Mouse (Mus musculus) gastrocnemius, adult 2 months (tissue): ENCODE data around the gene Nop16. TPM values are rescaled to one million over a fixed set of nuclear protein-coding genes. Genes with fewer than 3 reads are reported as not detected.
"Not testable (repeated sequence)": the region's sequence is repeated elsewhere in the genome, so short reads cannot be mapped to it uniquely, and the experiment has no call there.

Source experiments
- DNase-seq: peaks from one replicate; pipeline ENCODE4 v3.0.0; 2022
- H3K27ac ChIP-seq: fragments of 200-600 bp; 2 replicates; pipeline ENCODE4 v1.8.1; 2022; ENCODE audit warnings: mild to moderate bottlenecking
- H3K4me3 ChIP-seq: fragments of 200-600 bp; 2 replicates; pipeline ENCODE4 v1.8.1; 2022; ENCODE audit warnings: mild to moderate bottlenecking, moderate library complexity
- CTCF ChIP-seq: fragments of 200-600 bp; IDR thresholded peaks from 2 replicates; pipeline ENCODE4 v1.8.1; 2022; ENCODE audit warnings: antibody characterized with exemption, mild to moderate bottlenecking, moderate library complexity
- intact Hi-C: fragments of 180-260 bp; cut with DNase I; formaldehyde crosslinking; loops from one replicate; pipeline ENCODE4 v1.15.1; 2025
- long read RNA-seq, 2 experiments: library from polyadenylated mRNA; stranded (forward); transcript quantifications; one replicate each; pipeline ENCODE4 v2.0.0; 2021
- total RNA-seq, 2 experiments: library from RNA; stranded (reverse); gene quantifications; 2 replicates each; pipeline ENCODE4 v1.2.3; 2021

The Nop16 gene
- total RNA-seq = 10 to 100 TPM; 16.2 to 20.5 TPM
- long read RNA-seq, experiment 1, transcript Nop16-201 (5 exons, 1,756 nt) = major isoform, 30 of 31 reads
- long read RNA-seq, experiment 1, partial matches to known transcripts = 0 of 31 reads
- long read RNA-seq, experiment 1, other reads (novel, unspliced or antisense) = 1 of 31 reads
- long read RNA-seq, experiment 2, transcript Nop16-201 (5 exons, 1,756 nt) = major isoform, 27 of 29 reads
- long read RNA-seq, experiment 2, partial matches to known transcripts = 0 of 29 reads
- long read RNA-seq, experiment 2, other reads (novel, unspliced or antisense) = 2 of 29 reads

DNA sequence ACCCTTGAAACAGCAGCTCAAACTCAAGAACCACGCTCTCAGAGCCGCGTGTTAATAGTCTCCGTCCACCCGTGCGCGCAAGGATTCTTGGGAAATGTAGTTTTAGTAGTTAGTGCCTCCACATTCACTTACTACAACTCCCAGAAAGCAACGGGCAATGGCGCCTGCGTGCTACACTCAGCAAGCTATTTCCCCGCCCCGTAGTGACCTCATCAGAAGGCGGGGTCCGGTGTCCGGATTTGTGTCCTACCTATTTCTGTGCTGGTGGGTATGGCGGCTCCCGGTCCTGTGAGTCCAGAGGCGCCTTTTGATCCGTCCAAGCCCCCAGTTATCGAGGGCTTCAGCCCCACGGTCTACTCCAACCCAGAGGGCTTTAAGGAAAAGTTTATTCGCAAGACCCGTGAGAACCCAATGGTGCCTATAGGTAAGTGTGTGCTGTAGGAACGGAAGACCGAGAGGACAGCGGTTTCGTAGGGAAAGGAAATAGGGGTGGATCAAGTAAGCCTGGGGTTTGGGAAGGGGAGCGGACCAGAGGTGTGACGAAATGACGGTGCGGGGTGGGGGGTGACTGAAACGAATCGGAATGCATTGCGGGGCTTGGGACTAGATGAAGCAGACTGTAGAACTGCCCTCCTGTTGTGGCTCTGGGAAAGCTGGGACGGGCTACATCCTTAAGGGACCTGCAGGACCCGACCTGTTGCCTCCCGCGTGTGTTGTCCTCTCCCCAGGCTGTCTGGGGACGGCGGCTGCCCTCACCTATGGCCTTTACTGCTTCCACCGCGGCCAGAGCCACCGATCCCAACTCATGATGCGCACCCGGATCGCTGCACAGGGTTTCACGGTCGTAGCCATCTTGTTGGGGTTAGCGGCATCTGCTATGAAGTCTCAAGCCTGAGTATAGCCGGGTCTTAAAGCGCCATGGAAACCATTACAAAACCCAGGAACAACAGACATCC is at the start of gene Nop16, which contains the start of gene Higd2a:
Gene Nop16, minus strand, starts transcription at position 95 of the 956 bp plus-strand sequence.
Gene Higd2a, plus strand, starts transcription at position 212 of the 956 bp plus-strand sequence.
- intact Hi-C loops = loop anchor here (1.0 kb wide), 1 partner anchor 31 kb away; the partner anchor contains the start of gene Faf2
- peak; percentile 97 for DNase-seq
- H3K27ac ChIP-seq = peak within 1 kb of the TSS; percentile 95
- TF ChIP-seq CTCF = no peak
- peak within 1 kb of the TSS; percentile 83 for H3K4me3 ChIP-seq

DNA sequence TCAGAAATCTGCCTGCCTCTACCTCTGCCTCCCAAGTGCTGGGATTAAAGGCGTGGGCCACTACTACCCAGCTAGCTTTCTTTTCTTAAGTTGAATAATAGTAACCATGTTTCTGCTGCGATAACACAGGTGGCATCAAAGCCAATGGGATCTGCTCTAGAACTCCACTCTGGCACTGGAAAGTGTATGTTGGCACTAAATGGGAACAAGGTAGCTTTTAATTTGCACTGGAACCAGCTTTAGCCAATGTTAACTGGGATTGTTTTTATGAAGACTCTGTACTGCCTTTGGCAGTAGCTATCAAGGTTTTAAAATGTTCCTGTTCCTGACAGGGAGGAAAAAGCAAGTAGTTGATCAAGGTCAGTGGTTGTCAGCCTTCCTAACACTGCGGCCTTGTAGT is 45.1 kb upstream of the Nop16 start:
- intact Hi-C loops = no loop called here
- DNase-seq = no peak
- no peak for TF ChIP-seq CTCF
- Histone ChIP-seq H3K27ac (no peak overlapping the region), H3K4me3 (no peak overlapping the region)

DNA sequence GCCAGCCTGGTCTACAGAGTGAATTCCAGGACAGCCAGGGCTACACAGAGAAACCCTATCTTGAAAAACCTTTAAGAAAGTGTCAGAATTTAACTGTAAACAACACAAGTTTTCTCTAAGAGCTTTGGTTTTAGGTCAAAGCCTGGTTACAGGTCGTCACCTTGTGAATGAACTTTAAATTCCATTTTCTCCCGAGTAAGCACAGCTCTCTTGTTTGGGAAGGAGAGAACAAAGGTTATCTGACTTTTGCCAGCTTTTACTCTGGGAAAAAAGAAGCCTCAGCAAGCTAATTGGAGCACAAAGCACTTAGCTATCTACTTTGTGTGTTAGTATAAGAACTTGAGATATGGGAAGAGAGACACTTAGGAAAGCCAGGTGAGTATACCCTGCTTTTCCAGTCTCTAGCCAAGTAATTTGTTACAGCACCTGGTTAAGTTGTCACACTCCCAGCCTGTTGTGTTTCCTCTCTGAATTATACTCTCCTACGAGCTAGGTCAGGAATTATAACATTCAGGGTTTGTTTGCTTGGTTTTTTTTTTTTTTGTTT is 42.9 kb upstream of the Nop16 start:
- Histone ChIP-seq H3K27ac (no peak overlapping the region), H3K4me3 (no peak overlapping the region)
- intact Hi-C loops = no loop called here
- no peak for TF ChIP-seq CTCF
- no peak for DNase-seq

DNA sequence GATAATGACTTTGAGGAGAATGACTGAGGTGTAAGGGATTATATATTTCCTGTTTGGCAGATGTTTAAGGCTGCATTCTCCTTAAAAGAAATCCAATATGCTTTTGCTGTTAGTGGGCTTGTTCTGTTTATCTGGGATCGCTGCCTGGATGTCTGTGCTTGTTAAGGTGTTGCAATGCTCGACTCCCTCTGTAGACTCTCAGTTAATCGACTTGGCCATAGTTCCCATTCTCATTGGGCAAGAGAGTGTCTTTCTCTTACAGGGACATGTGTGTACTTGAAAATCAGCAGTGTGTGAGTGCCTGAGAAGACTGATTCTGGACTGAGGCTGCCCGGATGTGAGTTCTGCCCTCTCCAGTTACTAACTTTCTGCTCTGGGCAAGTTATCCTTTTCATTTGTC is 39.2 kb upstream of the Nop16 start:
- intact Hi-C loops = no loop called here
- H3K27ac ChIP-seq = peak overlapping the region; percentile 46; the same call in 1 of the 2 replicates
- DNase-seq = no peak
- H3K4me3 ChIP-seq = no peak overlapping the region
- TF ChIP-seq CTCF = no peak

DNA sequence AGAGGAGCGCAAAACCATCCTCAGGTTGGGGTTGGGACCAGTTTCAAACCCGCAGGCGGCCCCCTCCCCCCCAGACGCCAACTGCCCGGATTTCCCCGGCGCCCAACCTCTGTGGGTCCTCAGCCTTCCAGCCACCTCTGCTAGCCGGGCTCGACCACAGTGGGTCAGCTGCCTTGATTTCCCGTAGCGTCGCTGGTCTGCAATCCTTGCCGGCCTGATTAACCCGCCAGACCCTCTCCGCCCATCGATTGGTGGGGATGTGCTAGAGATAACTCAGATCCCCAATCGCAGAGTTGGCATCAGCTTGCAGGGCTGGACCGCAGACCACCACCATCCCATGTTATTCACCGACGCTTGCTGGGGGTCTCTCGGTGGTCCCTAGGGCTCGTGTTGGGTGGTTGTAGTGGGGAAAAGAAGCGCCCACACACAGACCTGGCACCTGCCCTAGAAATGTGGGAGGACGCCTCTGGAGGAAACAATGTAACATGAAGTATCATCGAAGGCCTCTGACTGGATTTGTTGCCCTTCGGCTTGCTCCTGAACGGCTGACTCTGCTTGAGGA is 32.2 kb upstream of the Nop16 start:
- Histone ChIP-seq H3K4me3 (peak overlapping the region; percentile 96), H3K27ac (peak overlapping the region; percentile 98)
- no peak for DNase-seq
- no peak for TF ChIP-seq CTCF
- intact Hi-C loops = loop anchor here (1.0 to 5.0 kb wide), 4 partner anchors 32 to 155 kb away; partner anchors contain the start of genes Higd2a, Nop16 and Thoc3

DNA sequence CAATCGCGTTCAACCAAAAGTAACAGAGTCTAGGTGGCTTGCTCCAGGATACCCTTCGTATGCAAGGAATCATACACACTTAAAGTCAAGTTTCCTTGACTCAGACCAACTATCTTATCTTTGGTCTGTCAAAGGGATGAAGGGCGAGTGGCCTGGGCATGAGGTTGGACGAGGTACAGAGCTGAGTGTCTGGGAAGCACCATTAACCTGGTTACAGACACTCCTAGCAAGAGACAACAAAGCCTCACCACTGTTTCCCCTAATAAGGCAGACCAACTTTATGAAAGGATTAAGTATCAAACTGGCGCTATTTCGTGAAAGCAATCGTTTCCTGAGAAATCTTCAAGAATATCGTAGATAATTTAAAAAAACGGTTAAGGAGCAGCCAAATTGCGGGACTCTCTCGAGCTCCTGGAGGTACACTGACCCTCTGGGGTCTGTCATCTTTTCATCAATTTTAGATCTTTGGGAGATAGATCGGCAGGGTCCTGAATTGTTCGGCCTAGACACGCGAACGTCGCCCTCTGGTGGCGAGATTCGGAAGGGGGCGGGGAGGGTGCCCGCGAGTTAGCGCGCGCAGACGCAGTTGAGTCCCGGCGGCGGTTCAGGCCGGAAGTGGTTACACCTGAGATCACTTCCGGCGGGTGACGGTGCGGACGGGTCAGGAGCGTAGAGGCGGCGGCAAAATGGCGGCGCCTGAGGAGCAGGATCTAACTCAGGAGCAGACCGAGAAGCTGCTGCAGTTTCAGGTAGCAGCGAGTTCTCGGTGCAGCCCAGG is 31.5 kb upstream of the Nop16 start, which contains the start of gene Faf2:
Gene Faf2, plus strand, starts transcription at position 630 of the 778 bp plus-strand sequence.
- DNase-seq = peak; percentile 98
- intact Hi-C loops = loop anchor here (1.0 to 5.0 kb wide), 4 partner anchors 31 to 154 kb away; partner anchors contain the start of genes Higd2a, Nop16 and Thoc3
- Histone ChIP-seq H3K4me3 (peak within 1 kb of the TSS; percentile 96), H3K27ac (peak within 1 kb of the TSS; percentile 98)
- no peak; the same call in 1 of the 2 replicates for TF ChIP-seq CTCF

DNA sequence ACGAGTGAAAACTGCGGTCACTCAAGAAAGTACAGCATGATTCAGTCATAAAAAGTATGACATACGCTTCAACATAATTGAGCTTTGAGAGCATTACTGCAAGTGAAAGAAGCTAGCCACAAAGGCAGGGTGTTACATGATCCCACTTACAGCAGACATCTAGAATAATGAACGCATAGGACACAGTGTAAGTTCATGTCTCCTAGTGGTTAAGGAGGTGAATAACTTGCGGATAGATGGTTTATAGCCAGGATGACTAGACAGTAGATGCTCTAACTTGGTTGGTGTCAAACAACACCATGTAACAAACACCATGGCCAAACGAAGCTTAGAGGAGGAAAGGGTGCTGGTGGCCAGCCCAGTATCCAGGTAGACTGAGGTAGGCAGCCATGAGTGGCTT is 27.1 kb upstream of the Nop16 start:
- Histone ChIP-seq H3K4me3 (no peak overlapping the region), H3K27ac (no peak overlapping the region)
- DNase-seq = no peak
- intact Hi-C loops = no loop called here
- TF ChIP-seq CTCF = no peak

DNA sequence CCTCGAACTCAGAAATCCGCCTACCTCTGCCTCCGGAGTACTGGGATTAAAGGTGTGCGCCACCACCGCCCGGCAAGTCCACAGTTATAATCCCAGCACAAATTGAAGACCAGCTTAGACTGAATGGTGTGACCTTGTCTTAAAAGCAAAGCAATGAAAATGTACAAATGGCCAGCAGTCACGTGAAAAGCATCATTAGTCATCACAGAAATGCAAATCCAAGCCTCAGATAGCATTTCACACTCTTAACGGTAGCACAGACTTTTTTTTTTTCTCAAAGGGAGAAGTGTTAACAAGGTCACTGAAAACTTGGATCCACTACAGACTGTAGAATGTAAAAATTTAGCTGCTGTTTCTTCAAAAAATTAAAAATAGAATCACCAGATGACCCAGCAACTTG is 26.4 kb upstream of the Nop16 start:
- Histone ChIP-seq H3K27ac (no peak overlapping the region), H3K4me3 (no peak overlapping the region)
- DNase-seq = no peak
- no peak for TF ChIP-seq CTCF
- intact Hi-C loops = no loop called here

DNA sequence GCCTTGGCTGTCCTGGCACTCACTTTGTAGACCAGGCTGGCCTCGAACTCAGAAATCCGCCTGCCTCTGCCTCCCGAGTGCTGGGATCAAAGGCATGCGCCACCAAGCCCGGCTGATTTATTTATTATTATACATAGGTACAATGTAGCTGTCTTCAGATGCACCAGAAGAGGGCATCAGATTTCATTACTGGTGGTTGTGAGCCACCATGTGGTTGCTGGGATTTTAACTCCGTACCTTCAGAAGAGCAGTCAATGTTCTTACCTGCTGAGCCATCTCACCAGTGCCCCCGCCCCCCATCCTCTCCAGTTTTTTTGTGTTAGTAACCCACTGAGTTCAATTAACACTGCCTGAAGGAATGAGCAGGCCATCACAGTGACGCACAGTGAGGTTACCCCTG is 23.3 kb upstream of the Nop16 start:
- intact Hi-C loops = loop anchor here (5.0 kb wide), 1 partner anchor 79 kb away; the partner anchor contains the start of gene Rnf44
- TF ChIP-seq CTCF = peak; percentile 32
- not testable (repeated sequence) for H3K4me3 ChIP-seq, H3K27ac ChIP-seq, DNase-seq

DNA sequence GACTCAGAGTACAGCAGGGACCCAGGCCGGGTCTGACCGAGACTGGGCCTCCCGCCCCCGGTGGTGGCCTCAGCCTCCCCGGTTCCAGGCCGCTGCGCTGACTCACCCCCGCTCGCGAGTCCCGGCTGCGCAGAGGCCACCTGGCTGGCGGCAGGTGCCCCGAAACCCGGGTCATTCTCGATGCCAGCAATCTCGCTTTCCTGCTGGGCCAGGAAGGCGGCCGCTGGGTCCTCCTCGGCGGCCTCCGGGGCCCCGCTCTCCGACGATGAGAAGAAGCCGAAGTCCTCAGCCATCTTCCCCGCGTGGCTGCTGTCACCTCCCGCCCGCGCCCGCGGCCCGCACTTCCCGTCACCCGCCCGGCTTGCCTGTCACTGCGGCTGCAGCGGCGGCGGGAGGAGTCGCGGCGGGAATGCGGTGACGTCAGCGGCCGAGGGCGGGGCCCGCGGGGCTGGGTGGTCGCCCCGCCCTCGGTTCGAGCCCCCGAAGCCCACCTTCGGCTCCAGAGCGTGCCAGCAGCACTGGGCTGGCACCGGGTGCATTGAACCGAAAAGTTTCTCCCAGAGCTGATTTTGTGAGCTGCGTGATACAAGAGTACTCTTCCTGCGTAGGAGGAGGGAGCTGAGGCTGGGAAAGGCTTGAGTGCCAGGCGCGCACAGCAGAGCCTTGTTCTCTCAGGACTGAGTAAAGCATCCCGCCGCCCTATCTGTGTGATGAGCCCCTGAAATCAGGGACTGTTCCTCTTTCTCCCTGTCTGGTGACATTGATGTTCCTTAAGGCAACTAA is 21.3 kb upstream of the Nop16 start, which contains the start of gene Cltb:
Gene Cltb, minus strand, starts transcription at position 373 of the 783 bp plus-strand sequence.
- peak; percentile 96 for DNase-seq
- peak within 1 kb of the TSS; percentile 99 for H3K4me3 ChIP-seq
- H3K27ac ChIP-seq = peak within 1 kb of the TSS; percentile 98
- TF ChIP-seq CTCF = no peak
- intact Hi-C loops = loop anchor here (5.0 kb wide), 1 partner anchor 81 kb away; the partner anchor contains the start of gene Rnf44
